Mouse (Mus musculus) embryonic facial prominence, embryonic 14.5 days (tissue): ENCODE data around the gene Pithd1. TPM values are rescaled to one million over a fixed set of nuclear protein-coding genes. Genes with fewer than 3 reads are reported as not detected.

Source experiments
- ATAC-seq: fragments of 200-750 bp; cut with Nextera tagmentation; 2 replicates; pipeline ENCODE4 v1.8.0; 2017; ENCODE audit warnings: low read depth, moderate number of reproducible peaks, moderate TSS enrichment
- DNase-seq: peaks from one replicate; pipeline ENCODE4 v3.0.0-alpha.2; 2015; ENCODE audit warnings: low spot score
- H3K27ac ChIP-seq: fragments of 300-500 bp; sonication (generic); replicated peaks from 2 replicates; pipeline ENCODE4 v1.5.1; 2014; ENCODE audit warnings: low read depth, mild to moderate bottlenecking, low read length, moderate library complexity
- H3K27me3 ChIP-seq: fragments of 300-500 bp; sonication (generic); replicated peaks from 2 replicates; pipeline ENCODE4 v1.6.1; 2014; ENCODE audit warnings: low read length; ENCODE audit not compliant: control insufficient read depth, insufficient read depth
- H3K36me3 ChIP-seq: fragments of 300-500 bp; sonication (generic); 2 replicates; pipeline ENCODE4 v1.6.1; 2014; ENCODE audit warnings: low read length, mixed read lengths; ENCODE audit not compliant: control insufficient read depth, insufficient read depth
- H3K4me1 ChIP-seq: fragments of 300-500 bp; sonication (generic); 2 replicates; pipeline ENCODE4 v1.6.1; 2014; ENCODE audit warnings: antibody characterized with exemption, low read length; ENCODE audit not compliant: control insufficient read depth, insufficient read depth
- H3K4me2 ChIP-seq: fragments of 300-500 bp; sonication (generic); 2 replicates; pipeline ENCODE4 v1.6.1; 2014; ENCODE audit warnings: low read depth, mild to moderate bottlenecking, low read length, moderate library complexity, mixed read lengths
- H3K4me3 ChIP-seq: fragments of 300-500 bp; sonication (generic); 2 replicates; pipeline ENCODE4 v1.5.1; 2014; ENCODE audit warnings: low read depth, mild to moderate bottlenecking, low read length
- H3K9ac ChIP-seq: fragments of 300-500 bp; sonication (generic); 2 replicates; pipeline ENCODE4 v1.6.1; 2014; ENCODE audit warnings: low read depth, mild to moderate bottlenecking, low read length, moderate library complexity, mixed read lengths
- H3K9me3 ChIP-seq: fragments of 300-500 bp; sonication (generic); 2 replicates; pipeline ENCODE4 v1.6.1; 2016; ENCODE audit warnings: low read length; ENCODE audit not compliant: control insufficient read depth
- WGBS: fragments of 180-500 bp; shearing (Covaris S2); extraction: QIAGEN DNeasy Blood & Tissue Kit; methylation state at CpG from one replicate; pipeline ENCODE4 v1.1.7; 2014; 5-methylcytosine and 5-hydroxymethylcytosine counted together
- polyA plus RNA-seq: library from polyadenylated mRNA; unstranded; fragments of >200 nt; fragmentation: Nextera tagmentation; extraction: Ambion mirVana; gene quantifications from 2 replicates; pipeline ENCODE4 v1.2.1, GENCODE M21; 2014

Gene Pithd1
- polyA plus RNA-seq, 1 experiment from 2014 or later: 48.3 TPM

- no peak overlapping the region for H3K4me3 ChIP-seq
- no peak overlapping the region for H3K4me2 ChIP-seq
- no peaks in the 10 kb centered on the region for H3K9me3 ChIP-seq
- ATAC-seq (no peak), DNase-seq (no peak)
- 80% methylated on average over 10 of the region's 10 CpGs for WGBS
- H3K27ac ChIP-seq: no peak overlapping the region
- H3K36me3 ChIP-seq: 0 out of 2 replicates have a peak, but pooled peaks cover 28% of the 10 kb centered on the region
- peaks cover 5% of the 10 kb centered on the region for H3K4me1 ChIP-seq
- H3K9ac ChIP-seq: no peak overlapping the region
- H3K27me3 ChIP-seq: no peaks in the 10 kb centered on the region
These were observed 60.8 kb downstream of the Pithd1 start for GRCm38 (mm10) chr4:135926195-135926808.

Other genes starting within 250 kb of the Pithd1 start
- gene Myom3, start 227.5 kb downstream of the Pithd1 start, polyA plus RNA-seq: 9.9 and 10.2 TPM in 2 replicates
- 212 and 235 TPM in 2 replicates for gene Srsf10, start 131.5 kb downstream of the Pithd1 start, polyA plus RNA-seq
- 158 and 162 TPM in 2 replicates for gene Pnrc2, start 113.4 kb downstream of the Pithd1 start, polyA plus RNA-seq
- 0.69 and 1.1 TPM in 2 replicates for gene Cnr2, start 91.9 kb downstream of the Pithd1 start, polyA plus RNA-seq
- gene Fuca1, start 66.5 kb downstream of the Pithd1 start, polyA plus RNA-seq: 70.2 and 79.5 TPM in 2 replicates
- 81.7 and 89.4 TPM in 2 replicates for gene Hmgcl, start 40.8 kb downstream of the Pithd1 start, polyA plus RNA-seq
- gene Gale, start 23.5 kb downstream of the Pithd1 start, polyA plus RNA-seq: 50.5 and 56.1 TPM in 2 replicates
- gene Lypla2, start 14.6 kb downstream of the Pithd1 start, polyA plus RNA-seq: 87.6 and 97.8 TPM in 2 replicates
- 47.2 and 48.0 TPM in 2 replicates for gene Eloa, start 34.5 kb upstream of the Pithd1 start, polyA plus RNA-seq
- gene Rpl11, start 66.2 kb upstream of the Pithd1 start, polyA plus RNA-seq: 528 and 551 TPM in 2 replicates
- 404 and 407 TPM in 2 replicates for gene Id3, start 156.2 kb upstream of the Pithd1 start, polyA plus RNA-seq
- gene E2f2, start 185.1 kb upstream of the Pithd1 start, polyA plus RNA-seq: 7.9 and 10.1 TPM in 2 replicates
- gene Asap3, start 219.1 kb upstream of the Pithd1 start, polyA plus RNA-seq: 8.1 and 11.3 TPM in 2 replicates